Mouse (Mus musculus): ENCODE data around the gene Efna3. TPM values are rescaled to one million over a fixed set of nuclear protein-coding genes. Genes with fewer than 3 reads are reported as not detected.

The Efna3 gene
- polyA plus RNA-seq, 1 experiment, result 17.2 TPM

DNA sequence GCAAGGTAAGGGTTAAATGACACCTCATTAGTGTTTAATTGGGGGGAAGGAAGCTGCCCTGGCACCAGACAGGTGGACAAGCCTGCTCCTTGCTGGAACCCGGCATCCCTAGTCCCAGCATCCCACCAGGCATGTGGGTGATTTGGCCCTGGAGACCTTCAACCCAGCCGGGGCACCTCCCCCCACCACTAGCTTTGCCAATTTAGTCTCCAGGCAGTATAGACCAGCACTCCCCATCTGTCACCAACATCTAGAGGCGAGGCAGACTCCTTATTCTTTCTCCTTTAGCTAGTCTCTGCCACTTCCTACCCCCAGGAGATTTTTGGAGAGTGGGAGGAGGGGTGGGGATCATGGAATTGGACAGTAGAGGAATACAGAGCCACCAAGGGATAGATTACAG, 7.6 kb upstream of the Efna3 start:
- peaks cover 14% of the 10 kb centered on the region for H3K4me1 ChIP-seq (ENCODE audit: control insufficient read depth, insufficient read depth, low read length)
- 0 out of 2 replicates have a peak, but pooled peaks cover 6% of the 10 kb centered on the region for H3K36me3 ChIP-seq (ENCODE audit: control insufficient read depth, insufficient read depth, low read length, poor library complexity, severe bottlenecking)
- H3K4me3 ChIP-seq (ENCODE audit: low read depth, low read length), result no peak overlapping the region
- H3K27ac ChIP-seq (ENCODE audit: insufficient read depth, low read length), result no peak overlapping the region
- H3K9me3 ChIP-seq (replicated peaks; ENCODE audit: control insufficient read depth, insufficient read depth, low read length, poor library complexity, severe bottlenecking), result no peaks in the 10 kb centered on the region
- no peak overlapping the region for H3K9ac ChIP-seq (ENCODE audit: low read depth, poor library complexity, severe bottlenecking)
- no peaks in the 10 kb centered on the region for H3K27me3 ChIP-seq (ENCODE audit: control insufficient read depth, insufficient read depth, low read length, poor library complexity, severe bottlenecking)
- TF ChIP-seq EP300 (IDR thresholded peaks at IDR 0.05; ENCODE audit: insufficient read depth, low read depth, low read length) (no peak), CTCF (IDR thresholded peaks at IDR 0.05; ENCODE audit: low read depth, low read length) (no peak), POLR2A (IDR thresholded peaks at IDR 0.05; ENCODE audit: insufficient read depth, low read length) (no peak)

DNA sequence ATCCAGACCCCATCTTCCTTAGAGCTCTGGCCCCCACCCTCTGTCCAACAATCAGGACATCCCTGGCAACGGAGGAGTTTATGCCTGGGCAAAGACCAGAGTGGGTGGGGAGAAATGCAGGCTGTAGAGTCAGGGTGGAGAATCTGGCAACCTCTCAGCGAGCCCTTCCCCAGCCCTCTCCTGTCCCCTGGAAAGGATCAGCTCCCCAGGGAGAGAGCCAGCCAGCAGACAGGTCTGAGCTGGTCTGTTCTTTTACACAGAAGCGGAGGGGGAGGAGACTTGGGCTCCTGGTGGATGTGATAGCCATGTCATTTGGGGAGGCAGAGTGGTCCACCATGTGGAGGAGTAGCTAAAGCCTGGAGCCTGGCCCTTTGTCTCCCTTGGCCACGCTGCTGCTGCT, 5.9 kb upstream of the Efna3 start:
- TF ChIP-seq CTCF (IDR thresholded peaks at IDR 0.05; ENCODE audit: low read depth, low read length) (no peak), POLR2A (IDR thresholded peaks at IDR 0.05; ENCODE audit: insufficient read depth, low read length) (peak; percentile 21), EP300 (IDR thresholded peaks at IDR 0.05; ENCODE audit: insufficient read depth, low read depth, low read length) (peak; percentile 75; the same call in 1 of the 2 replicates)
- H3K4me1 ChIP-seq (ENCODE audit: control insufficient read depth, insufficient read depth, low read length), result peaks cover 14% of the 10 kb centered on the region
- 0 out of 2 replicates have a peak, but pooled peaks cover under 1% of the 10 kb centered on the region for H3K36me3 ChIP-seq (ENCODE audit: control insufficient read depth, insufficient read depth, low read length, poor library complexity, severe bottlenecking)
- H3K4me3 ChIP-seq (ENCODE audit: low read depth, low read length), result no peak overlapping the region
- peak overlapping the region; percentile 44 for H3K27ac ChIP-seq (ENCODE audit: insufficient read depth, low read length)
- H3K9me3 ChIP-seq (replicated peaks; ENCODE audit: control insufficient read depth, insufficient read depth, low read length, poor library complexity, severe bottlenecking), result no peaks in the 10 kb centered on the region
- H3K27me3 ChIP-seq (ENCODE audit: control insufficient read depth, insufficient read depth, low read length, poor library complexity, severe bottlenecking), result no peaks in the 10 kb centered on the region
- peak overlapping the region; percentile 44; the same call in 1 of the 2 replicates for H3K9ac ChIP-seq (ENCODE audit: low read depth, poor library complexity, severe bottlenecking)

DNA sequence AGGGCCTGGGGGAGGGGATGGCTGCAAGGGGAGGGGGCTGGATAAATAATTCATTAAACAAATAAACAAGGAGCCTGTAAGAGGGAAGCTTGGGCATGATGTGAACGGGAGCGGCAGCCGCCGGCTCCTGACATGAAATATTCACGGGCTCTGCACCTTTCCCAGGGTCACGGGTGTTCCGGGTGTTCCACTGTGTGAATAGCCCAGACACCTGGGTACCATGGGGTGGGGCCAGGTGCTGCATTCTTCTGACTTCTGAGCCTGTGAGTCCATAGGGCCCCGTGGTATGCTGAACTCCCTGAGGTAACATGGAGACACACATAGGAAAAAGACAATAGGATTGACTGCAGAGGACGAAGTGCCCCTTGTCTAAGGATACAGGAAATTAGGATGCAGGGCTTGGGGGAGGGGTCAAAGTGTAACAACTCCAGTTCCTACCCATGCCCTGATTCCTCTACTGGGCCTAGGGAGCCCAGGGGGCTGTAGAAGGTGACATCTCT, 4.7 kb upstream of the Efna3 start:
- TF ChIP-seq EP300 (IDR thresholded peaks at IDR 0.05; ENCODE audit: insufficient read depth, low read depth, low read length), result no peak
- no peak for TF ChIP-seq POLR2A (IDR thresholded peaks at IDR 0.05; ENCODE audit: insufficient read depth, low read length)
- peak overlapping the region; percentile 44 for H3K27ac ChIP-seq (ENCODE audit: insufficient read depth, low read length)
- H3K9ac ChIP-seq (ENCODE audit: low read depth, poor library complexity, severe bottlenecking), result peak overlapping the region; percentile 44; the same call in 1 of the 2 replicates
- peaks cover 11% of the 10 kb centered on the region for H3K4me1 ChIP-seq (ENCODE audit: control insufficient read depth, insufficient read depth, low read length)
- no peaks in the 10 kb centered on the region for H3K27me3 ChIP-seq (ENCODE audit: control insufficient read depth, insufficient read depth, low read length, poor library complexity, severe bottlenecking)
- H3K9me3 ChIP-seq (replicated peaks; ENCODE audit: control insufficient read depth, insufficient read depth, low read length, poor library complexity, severe bottlenecking), result no peaks in the 10 kb centered on the region
- no peaks in the 10 kb centered on the region for H3K36me3 ChIP-seq (ENCODE audit: control insufficient read depth, insufficient read depth, low read length, poor library complexity, severe bottlenecking)
- no peak overlapping the region for H3K4me3 ChIP-seq (ENCODE audit: low read depth, low read length)

DNA sequence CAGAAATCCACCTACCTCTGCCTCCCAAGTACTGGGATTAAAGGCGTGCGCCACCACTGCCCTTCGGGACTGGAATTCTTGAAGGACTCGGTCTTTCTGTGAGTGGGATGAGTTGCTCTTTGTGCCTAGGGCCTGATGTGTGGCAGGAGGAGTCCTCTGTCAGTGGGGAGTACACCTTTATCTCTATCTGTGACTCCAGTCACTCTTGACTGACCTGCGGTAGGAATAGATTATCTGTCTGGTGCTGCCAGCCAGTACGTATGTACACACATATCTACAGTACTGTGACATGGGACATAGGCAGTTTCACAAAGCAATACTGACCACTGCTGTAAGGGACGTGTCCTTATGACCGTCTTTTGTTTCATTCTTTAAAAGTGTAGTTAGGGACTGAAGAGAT, 3.1 kb upstream of the Efna3 start:
- Histone ChIP-seq H3K27ac (ENCODE audit: insufficient read depth, low read length) (no peak overlapping the region), H3K36me3 (ENCODE audit: control insufficient read depth, insufficient read depth, low read length, poor library complexity, severe bottlenecking) (no peaks in the 10 kb centered on the region), H3K9ac (ENCODE audit: low read depth, poor library complexity, severe bottlenecking) (no peak overlapping the region), H3K4me1 (ENCODE audit: control insufficient read depth, insufficient read depth, low read length) (peaks cover 11% of the 10 kb centered on the region), H3K4me3 (ENCODE audit: low read depth, low read length) (no peak overlapping the region), H3K9me3 (replicated peaks; ENCODE audit: control insufficient read depth, insufficient read depth, low read length, poor library complexity, severe bottlenecking) (no peaks in the 10 kb centered on the region), H3K27me3 (ENCODE audit: control insufficient read depth, insufficient read depth, low read length, poor library complexity, severe bottlenecking) (peaks cover 10% of the 10 kb centered on the region)
- TF ChIP-seq CTCF (IDR thresholded peaks at IDR 0.05; ENCODE audit: low read depth, low read length) (no peak), POLR2A (IDR thresholded peaks at IDR 0.05; ENCODE audit: insufficient read depth, low read length) (no peak), EP300 (IDR thresholded peaks at IDR 0.05; ENCODE audit: insufficient read depth, low read depth, low read length) (no peak)

DNA sequence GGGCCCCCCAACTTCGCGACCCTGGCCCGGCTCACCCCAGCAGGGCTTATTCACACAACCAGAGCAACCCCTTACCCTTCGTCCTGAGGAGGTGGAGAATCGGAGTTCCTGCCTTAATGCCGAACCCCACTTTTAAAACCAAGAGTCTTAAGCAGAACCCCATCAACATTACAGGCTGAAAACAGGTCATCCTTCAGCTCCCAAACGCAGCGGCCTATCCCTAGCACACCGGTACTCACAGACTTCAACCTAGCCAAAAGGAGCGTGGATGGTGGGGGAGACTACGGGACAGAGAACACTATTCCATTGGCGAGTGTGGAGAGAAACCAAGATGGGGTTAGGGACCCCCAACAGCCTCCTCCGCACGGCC, 649 bp downstream of the Efna3 start:
- Histone ChIP-seq H3K27ac (ENCODE audit: insufficient read depth, low read length) (no peak overlapping the region), H3K27me3 (ENCODE audit: control insufficient read depth, insufficient read depth, low read length, poor library complexity, severe bottlenecking) (peaks cover 17% of the 10 kb centered on the region), H3K9me3 (replicated peaks; ENCODE audit: control insufficient read depth, insufficient read depth, low read length, poor library complexity, severe bottlenecking) (no peaks in the 10 kb centered on the region), H3K4me3 (ENCODE audit: low read depth, low read length) (peak overlapping the region; percentile 62), H3K9ac (ENCODE audit: low read depth, poor library complexity, severe bottlenecking) (peak overlapping the region; percentile 30), H3K4me1 (ENCODE audit: control insufficient read depth, insufficient read depth, low read length) (peaks cover 2% of the 10 kb centered on the region), H3K36me3 (ENCODE audit: control insufficient read depth, insufficient read depth, low read length, poor library complexity, severe bottlenecking) (no peaks in the 10 kb centered on the region)
- no peak for TF ChIP-seq CTCF (IDR thresholded peaks at IDR 0.05; ENCODE audit: low read depth, low read length)
- TF ChIP-seq POLR2A (IDR thresholded peaks at IDR 0.05; ENCODE audit: insufficient read depth, low read length), result no peak
- TF ChIP-seq EP300 (IDR thresholded peaks at IDR 0.05; ENCODE audit: insufficient read depth, low read depth, low read length), result no peak

DNA sequence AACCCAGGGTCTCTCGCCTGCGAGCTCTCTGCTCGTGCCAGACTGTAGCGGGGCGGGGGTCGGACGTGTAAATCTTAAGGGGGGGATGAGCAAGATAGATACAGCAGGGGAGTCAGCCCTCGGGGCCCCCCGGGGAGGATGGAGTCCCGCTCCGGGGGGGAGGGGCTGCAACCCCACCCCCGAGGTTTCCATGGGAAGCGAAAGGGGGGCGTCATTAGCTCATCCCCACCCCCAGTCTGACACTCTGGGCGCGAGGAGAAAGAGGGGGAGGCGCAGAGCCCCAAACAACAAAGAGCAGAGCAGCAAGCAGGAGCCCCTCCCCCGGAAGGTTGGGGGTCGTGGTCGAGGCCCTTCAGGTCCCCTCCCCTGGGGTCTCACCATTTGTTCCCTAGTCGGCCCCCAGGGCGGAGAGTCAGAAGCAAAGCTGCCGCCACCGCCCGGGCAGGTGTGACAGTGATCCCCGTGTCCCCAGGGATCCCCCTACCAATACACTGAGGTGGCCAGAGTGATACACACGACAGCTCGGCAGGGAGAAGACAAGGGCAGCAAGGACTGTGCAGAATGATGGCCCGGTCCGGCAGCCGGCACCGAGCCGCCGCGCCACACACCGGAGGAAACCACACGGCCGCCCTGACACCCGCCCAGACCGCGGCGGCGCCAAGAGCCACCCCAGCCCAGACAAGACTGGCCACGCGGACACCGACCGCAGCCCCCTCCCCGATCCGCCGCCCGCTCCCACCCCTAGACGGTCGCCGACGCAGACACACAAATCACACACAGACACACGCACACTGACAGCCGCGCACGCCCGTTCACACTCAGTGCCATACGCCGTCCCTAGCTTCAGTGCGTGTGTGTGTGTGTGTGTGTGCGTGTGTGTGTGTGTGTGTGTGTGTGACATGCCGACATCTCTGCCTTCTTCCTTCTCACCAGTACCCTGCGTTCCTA, 1.3 kb downstream of the Efna3 start:
- Histone ChIP-seq H3K36me3 (ENCODE audit: control insufficient read depth, insufficient read depth, low read length, poor library complexity, severe bottlenecking) (no peaks in the 10 kb centered on the region), H3K9ac (ENCODE audit: low read depth, poor library complexity, severe bottlenecking) (peak overlapping the region; percentile 30), H3K4me1 (ENCODE audit: control insufficient read depth, insufficient read depth, low read length) (no peaks in the 10 kb centered on the region), H3K27ac (ENCODE audit: insufficient read depth, low read length) (no peak overlapping the region), H3K27me3 (ENCODE audit: control insufficient read depth, insufficient read depth, low read length, poor library complexity, severe bottlenecking) (peaks cover 17% of the 10 kb centered on the region), H3K9me3 (replicated peaks; ENCODE audit: control insufficient read depth, insufficient read depth, low read length, poor library complexity, severe bottlenecking) (no peaks in the 10 kb centered on the region), H3K4me3 (ENCODE audit: low read depth, low read length) (peak overlapping the region; percentile 62)
- no peak for TF ChIP-seq CTCF (IDR thresholded peaks at IDR 0.05; ENCODE audit: low read depth, low read length)
- no peak for TF ChIP-seq EP300 (IDR thresholded peaks at IDR 0.05; ENCODE audit: insufficient read depth, low read depth, low read length)
- TF ChIP-seq POLR2A (IDR thresholded peaks at IDR 0.05; ENCODE audit: insufficient read depth, low read length), result no peak

Measured in ES-Bruce4 (cell line).